Mouse (Mus musculus): ENCODE data around the gene Dse.
"Not testable (repeated sequence)": the region's sequence is repeated elsewhere in the genome, so short reads cannot be mapped to it uniquely, and the experiment has no call there.

Gene Dse

GRCm38 (mm10) chr10:34207503-34207850 is at the start of gene Dse:
Gene Dse, minus strand, starts transcription at chr10:34207715.
- DNase-seq (ENCODE audit: low spot score): peak; percentile 27

- DNase-seq (ENCODE audit: low spot score): not testable (repeated sequence)
Observed at GRCm38 (mm10) chr10:34252833-34253232, 45.3 kb upstream of the Dse start.

- DNase-seq (ENCODE audit: low spot score): no peak
Observed at GRCm38 (mm10) chr10:34249594-34249993, 42.1 kb upstream of the Dse start.

- DNase-seq (ENCODE audit: low spot score): no peak
Observed at GRCm38 (mm10) chr10:34247757-34248156, 40.2 kb upstream of the Dse start.

- DNase-seq (ENCODE audit: low spot score): no peak
Observed at GRCm38 (mm10) chr10:34246106-34246505, 38.6 kb upstream of the Dse start.

DNA sequence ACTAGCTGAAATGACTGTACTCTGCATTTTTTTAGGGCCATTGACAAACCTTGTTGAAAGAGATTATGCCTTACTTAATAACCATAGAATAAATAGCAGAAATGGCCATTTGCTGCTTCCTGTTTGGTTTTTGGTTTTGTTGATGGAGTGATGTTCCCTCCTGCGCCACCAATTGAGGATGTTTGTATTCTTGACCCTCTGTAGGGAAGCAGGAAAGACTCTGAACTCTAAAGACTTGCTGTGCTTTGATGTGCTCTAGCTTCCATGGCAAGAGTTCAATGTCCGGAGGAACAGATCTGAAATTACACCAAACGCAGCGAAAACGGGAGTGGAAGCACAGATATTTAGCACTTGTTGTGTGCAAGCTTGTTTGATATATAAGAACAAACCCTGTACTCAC is 37.2 kb upstream of the Dse start:
- DNase-seq (ENCODE audit: low spot score): no peak

GRCm38 (mm10) chr10:34238536-34238935 is 31.0 kb upstream of the Dse start:
- no peak for DNase-seq (ENCODE audit: low spot score)

GRCm38 (mm10) chr10:34236569-34236968 is 29.1 kb upstream of the Dse start:
- DNase-seq (ENCODE audit: low spot score): no peak

DNA sequence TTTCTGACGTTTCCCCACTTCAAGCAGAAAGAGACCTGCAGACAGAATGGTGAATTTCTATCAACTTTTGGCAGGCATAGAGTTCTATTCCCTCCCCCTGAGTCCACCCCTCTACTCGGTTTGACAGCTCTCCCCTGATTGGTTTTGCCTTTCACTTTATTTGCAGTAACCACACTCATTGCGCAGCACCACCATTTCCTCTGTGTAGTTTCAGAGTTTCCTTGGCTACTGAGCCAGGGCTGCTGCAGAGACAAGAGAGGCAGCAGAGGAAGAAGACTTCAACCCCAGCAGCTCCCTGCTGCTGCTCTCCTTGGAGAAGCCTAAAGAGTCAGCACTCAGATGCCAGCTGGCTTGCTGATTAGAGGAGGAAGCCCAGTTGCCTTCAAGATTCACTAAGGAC is 27.9 kb upstream of the Dse start:
- DNase-seq (ENCODE audit: low spot score): no peak

- DNase-seq (ENCODE audit: low spot score): no peak
Observed at GRCm38 (mm10) chr10:34233931-34234745, 26.6 kb upstream of the Dse start.

GRCm38 (mm10) chr10:34233418-34233817 is 25.9 kb upstream of the Dse start:
- DNase-seq (ENCODE audit: low spot score): no peak

- DNase-seq (ENCODE audit: low spot score): no peak
Observed at GRCm38 (mm10) chr10:34230121-34230675, 22.7 kb upstream of the Dse start.

GRCm38 (mm10) chr10:34229491-34229890 is 22.0 kb upstream of the Dse start:
- DNase-seq (ENCODE audit: low spot score): no peak

DNA sequence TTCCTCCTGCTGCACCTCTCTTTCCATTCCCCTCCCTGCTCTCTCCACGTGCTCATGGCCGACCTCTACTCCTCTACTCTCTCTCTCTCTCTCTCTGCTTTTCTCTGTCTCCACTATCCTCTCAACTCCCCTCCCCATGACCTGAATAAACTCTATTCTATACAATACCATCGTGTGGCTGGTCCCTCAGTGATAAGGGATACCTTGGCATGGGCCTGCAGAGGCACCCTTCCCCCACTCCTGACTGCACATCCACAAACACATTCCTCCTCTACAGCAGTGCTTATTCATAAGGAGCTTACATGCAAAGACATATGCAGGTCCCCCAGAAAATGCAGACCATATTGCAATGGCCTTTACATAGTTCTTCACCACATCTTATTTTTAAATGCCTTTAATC is 16.1 kb upstream of the Dse start:
- DNase-seq (ENCODE audit: low spot score): no peak

GRCm38 (mm10) chr10:34221909-34222620 is 14.6 kb upstream of the Dse start:
- no peak for DNase-seq (ENCODE audit: low spot score)

DNA sequence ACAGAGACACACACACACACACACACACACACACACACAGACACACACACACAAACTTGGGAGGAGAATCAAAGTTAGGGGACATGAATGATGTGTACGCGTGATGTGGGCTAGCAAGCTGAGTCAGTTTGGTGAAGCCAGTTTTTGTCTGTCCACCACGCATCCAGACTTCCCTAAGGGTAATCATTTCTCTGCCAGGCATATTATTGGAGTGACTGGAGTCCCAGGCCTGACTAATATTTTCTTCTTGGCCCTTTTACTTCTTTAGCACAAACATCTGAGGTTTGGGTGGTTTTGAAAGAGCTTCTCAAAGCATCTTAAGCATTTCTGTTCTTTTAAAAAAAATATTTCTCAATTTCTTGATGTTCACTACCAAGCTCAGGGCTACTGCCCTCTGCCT is 10.7 kb upstream of the Dse start:
- no peak for DNase-seq (ENCODE audit: low spot score)

- DNase-seq (ENCODE audit: low spot score): no peak
Observed at GRCm38 (mm10) chr10:34215667-34216066, 8.2 kb upstream of the Dse start.

DNA sequence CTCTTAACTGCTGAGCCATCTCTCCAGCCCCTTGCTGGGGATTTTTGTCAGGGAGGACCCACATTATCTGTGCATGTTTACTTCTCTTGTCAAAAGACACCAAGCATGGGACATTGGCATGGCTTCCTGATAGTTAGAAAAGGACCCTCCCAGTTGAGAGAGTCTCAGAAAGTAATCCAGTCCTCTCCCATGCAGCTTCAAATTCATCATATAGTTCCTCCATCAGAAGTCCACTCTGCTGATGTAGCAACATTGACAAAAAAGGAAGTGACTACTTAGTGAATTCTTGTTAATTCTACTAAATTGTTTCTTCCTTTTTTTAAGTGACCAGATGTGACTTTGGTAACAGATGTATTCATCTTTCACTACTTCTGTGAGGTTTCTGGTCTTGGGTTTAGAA is 2.4 kb upstream of the Dse start:
- DNase-seq (ENCODE audit: low spot score): no peak

- DNase-seq (ENCODE audit: low spot score): no peak
Observed at GRCm38 (mm10) chr10:34208031-34208430, 516 bp upstream of the Dse start.

DNA sequence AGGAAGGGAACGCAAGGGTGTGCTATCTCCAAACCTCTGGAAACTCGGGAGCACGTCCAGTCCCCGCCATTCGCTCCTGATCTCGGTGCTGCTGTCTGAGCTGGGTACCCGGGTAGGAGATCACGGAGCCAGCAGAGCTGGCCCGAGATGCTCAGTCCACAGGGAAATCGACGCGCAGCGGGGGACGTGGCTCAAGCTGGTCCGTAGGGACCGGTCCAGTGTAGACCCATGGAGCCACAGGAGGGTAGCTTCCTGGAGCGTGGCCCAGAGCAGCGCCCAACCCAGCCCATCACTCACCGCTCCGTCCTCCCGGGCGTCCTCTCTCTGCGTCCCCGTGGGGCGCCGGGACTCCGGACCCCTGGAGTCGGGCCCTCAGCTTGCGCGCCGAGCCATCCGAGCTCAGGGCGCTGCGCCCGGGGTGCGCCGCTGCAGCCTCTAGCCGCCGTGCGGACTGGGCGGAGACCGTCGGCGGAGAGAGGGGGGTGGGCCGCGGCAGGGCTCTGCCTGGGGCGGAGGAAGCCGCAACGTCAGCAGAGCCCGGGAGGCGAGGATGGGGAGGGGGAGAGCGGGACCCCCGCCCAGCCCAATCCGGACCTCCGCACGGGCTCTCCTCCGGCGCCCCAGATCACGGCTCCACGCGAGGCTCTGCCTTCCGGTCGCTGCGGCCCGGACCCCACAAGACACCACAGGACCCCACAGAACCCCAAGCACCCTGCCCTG is 572 bp downstream of the Dse start:
- DNase-seq (ENCODE audit: low spot score): peak; percentile 70

DNA sequence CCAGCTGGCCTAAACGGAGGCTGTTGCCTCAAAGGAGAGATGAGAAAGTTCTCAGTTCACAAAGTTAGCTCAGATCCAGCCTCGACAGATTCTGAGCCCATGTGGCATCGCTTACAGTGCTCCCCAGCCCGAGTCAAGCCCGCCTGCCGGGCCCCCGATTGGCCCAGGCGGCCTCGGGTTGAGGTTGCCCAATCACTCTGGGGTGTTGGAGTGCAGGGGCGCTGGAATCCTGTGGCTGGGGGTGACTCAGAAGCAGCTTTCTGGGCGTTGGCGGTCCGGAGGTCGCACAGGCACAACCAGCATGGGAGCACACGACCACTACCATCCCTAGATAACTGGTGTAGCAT is 1.1 kb downstream of the Dse start:
- peak; percentile 32 for DNase-seq (ENCODE audit: low spot score)

DNA sequence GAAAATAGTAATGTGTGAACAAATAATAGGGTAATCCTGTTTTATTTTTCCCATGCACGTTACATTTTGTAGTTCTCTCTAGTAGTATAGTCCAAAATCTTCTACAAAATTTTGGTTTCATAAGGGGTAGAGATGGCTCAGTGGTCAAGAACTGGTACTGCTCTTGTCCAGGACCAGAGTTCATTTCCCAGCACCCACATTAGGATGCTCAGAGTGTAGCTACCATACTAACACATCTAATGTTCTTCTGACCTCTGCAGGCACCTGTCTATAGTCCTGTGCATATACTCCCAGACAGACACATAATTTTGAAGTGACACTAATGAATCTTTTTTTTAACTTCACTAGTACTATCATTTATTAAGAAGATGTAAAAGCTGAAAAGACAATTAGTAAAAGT is 1.7 kb downstream of the Dse start:
- DNase-seq (ENCODE audit: low spot score): no peak

DNA sequence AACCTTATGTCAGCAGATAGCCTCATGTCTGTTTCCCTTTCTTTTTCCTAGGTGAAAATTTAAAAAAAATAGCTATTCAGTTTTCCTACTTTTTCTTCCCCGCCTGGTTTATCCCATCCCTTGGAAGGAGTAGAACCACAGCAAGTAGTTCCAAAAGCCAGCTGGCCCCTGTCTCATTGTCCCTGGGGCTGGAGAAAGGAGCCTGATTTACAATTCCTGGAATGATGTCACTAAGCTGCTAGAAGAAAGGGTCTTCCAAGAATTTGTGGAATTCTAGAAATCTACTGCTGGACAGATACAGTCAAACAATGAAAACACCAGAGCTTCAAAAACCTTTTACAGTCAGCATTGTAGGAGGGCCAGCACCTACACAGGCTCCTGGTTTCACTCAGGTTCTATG is 6.8 kb downstream of the Dse start:
- DNase-seq (ENCODE audit: low spot score): no peak

All from ovary, postnatal 14 days (tissue).